Mouse (Mus musculus): Measurements from ENCODE around the gene Prr23a1. TPM values are rescaled to one million over a fixed set of nuclear protein-coding genes. Genes with fewer than 3 reads are reported as not detected.
"Not testable (repeated sequence)": the region's sequence is repeated elsewhere in the genome, so short reads cannot be mapped to it uniquely, and the experiment has no call there.

Prr23a1 gene
- not detected in 2 replicates for polyA plus RNA-seq (2012; rRNA removed)
- polyA plus RNA-seq (2014; fragmentation: Nextera tagmentation; extraction: Ambion mirVana) = not detected in 2 replicates

DNA sequence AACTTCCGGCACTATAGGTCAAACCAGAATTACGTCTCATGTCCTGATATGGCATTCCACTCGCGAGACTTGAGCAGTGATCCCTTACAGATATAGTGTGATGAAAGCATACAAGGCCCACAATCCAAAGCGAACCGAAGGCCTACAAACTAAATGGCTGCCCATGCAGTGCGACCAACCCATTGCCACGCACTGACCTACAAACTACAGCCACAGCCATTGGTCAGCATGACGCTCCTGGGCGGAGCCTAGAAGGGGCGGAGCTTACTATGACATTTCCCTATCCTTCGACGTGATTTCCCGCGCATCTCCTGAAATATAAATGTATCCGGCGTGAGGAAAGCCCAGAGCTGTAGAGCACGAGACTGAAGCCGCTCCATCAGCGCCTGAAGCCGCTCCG lies at the start of gene Prr23a1:
TSS of gene Prr23a1 (plus strand) at position 387 of the 400 bp plus-strand sequence.
- ATAC-seq (ENCODE audit: low FRiP score, low read depth) (no peak), DNase-seq (ENCODE audit: low spot score) (no peak)
- 63% methylated on average over 22 of the region's 22 CpGs for WGBS
- H3K9ac ChIP-seq (ENCODE audit: low read depth, low read length, severe bottlenecking) = no peak within 1 kb of the TSS
- H3K4me3 ChIP-seq (replicated peaks; ENCODE audit: low read length) = no peak within 1 kb of the TSS
- no peaks in the 10 kb centered on the region for H3K36me3 ChIP-seq (ENCODE audit: control insufficient read depth, insufficient read depth, low read length)
- H3K4me1 ChIP-seq (ENCODE audit: control insufficient read depth, insufficient read depth, low read length) = no peaks in the 10 kb centered on the region
- no peak within 1 kb of the TSS for H3K27ac ChIP-seq (replicated peaks; ENCODE audit: low read depth, low read length)
- TF ChIP-seq POLR2A (IDR thresholded peaks at IDR 0.05; ENCODE audit: borderline replicate concordance, extremely low read depth, insufficient read depth, insufficient read length) = no peak
- H3K4me2 ChIP-seq (replicated peaks; ENCODE audit: low read depth, low read length, severe bottlenecking) = no peak within 1 kb of the TSS
- no peaks in the 10 kb centered on the region for H3K27me3 ChIP-seq (ENCODE audit: control insufficient read depth, insufficient read depth, low read length)
- H3K9me3 ChIP-seq (ENCODE audit: control insufficient read depth, low read length) = no peaks in the 10 kb centered on the region

DNA sequence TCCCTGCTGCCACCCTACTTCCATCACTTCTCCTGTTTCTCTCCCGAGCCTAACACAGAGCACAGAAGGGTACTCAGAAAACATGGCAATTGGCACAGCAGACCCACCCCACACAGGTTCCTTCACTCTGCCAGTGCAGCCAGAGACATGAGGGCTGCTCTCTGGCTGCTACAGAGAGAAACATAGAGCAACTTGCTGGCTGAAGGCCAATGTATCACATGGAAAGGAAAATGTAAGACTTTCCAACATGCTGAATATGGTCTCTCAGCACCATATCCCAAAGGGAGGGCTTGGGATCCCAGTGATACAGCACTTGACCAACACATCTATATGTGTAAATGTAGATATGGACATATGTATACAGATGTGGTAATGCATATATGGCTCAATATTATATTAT lies 43.3 kb upstream of the Prr23a1 start:
- H3K27ac ChIP-seq (replicated peaks; ENCODE audit: low read depth, low read length) = no peak overlapping the region
- H3K4me1 ChIP-seq (ENCODE audit: control insufficient read depth, insufficient read depth, low read length) = no peaks in the 10 kb centered on the region
- no peak overlapping the region for H3K4me3 ChIP-seq (replicated peaks; ENCODE audit: low read length)
- H3K9ac ChIP-seq (ENCODE audit: low read depth, low read length, severe bottlenecking) = no peak overlapping the region
- no peaks in the 10 kb centered on the region for H3K36me3 ChIP-seq (ENCODE audit: control insufficient read depth, insufficient read depth, low read length)
- no peaks in the 10 kb centered on the region for H3K27me3 ChIP-seq (ENCODE audit: control insufficient read depth, insufficient read depth, low read length)
- no peak for ATAC-seq (ENCODE audit: low FRiP score, low read depth)
- 77% methylated on average over 1 of the region's 1 CpGs for WGBS
- no peaks in the 10 kb centered on the region for H3K9me3 ChIP-seq (ENCODE audit: control insufficient read depth, low read length)
- DNase-seq (ENCODE audit: low spot score) = no peak
- no peak overlapping the region for H3K4me2 ChIP-seq (replicated peaks; ENCODE audit: low read depth, low read length, severe bottlenecking)
- TF ChIP-seq POLR2A (IDR thresholded peaks at IDR 0.05; ENCODE audit: borderline replicate concordance, extremely low read depth, insufficient read depth, insufficient read length) = no peak

DNA sequence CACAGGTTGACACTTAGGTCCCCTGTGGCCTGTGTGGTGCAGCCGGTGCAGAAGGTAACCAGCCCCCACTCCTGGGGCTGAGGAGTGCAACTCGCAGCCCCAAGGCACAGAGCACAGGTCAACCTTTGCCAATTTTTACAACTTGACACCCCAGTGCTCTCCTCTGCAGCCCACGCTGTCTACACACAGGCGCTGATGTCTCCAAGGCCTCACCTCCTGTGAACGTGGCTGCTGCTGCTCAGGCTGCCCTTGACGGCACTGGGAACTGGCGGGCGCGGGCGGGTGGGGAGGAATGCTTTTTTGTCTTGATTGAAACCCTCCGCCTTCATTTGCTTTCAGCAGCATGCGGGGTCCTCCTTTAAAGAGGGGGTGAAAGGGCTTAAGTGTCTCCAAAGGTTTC lies 38.3 kb upstream of the Prr23a1 start:
- 52% methylated on average over 12 of the region's 12 CpGs for WGBS

DNA sequence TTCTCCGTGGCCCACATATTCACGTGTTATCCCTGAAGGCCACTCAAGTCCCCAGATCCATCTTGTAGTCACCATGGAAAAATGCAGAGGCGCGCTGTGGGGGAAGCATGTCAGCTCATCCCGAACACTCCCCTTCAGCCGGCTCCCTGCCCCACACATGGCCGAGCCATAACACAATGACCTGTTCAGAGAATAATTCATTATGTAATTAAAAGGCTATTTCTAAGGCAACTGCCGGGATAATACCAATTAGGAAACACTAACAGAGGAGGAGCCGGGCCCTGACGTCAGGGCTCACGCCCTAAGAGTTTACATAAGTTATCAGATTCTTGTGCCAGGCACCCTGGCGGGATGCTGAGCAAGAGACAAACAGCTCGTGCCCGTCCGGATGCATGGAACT lies 36.8 kb upstream of the Prr23a1 start:
- H3K36me3 ChIP-seq (ENCODE audit: control insufficient read depth, insufficient read depth, low read length) = no peaks in the 10 kb centered on the region
- DNase-seq (ENCODE audit: low spot score) (no peak), ATAC-seq (ENCODE audit: low FRiP score, low read depth) (no peak)
- no peak overlapping the region for H3K9ac ChIP-seq (ENCODE audit: low read depth, low read length, severe bottlenecking)
- no peaks in the 10 kb centered on the region for H3K9me3 ChIP-seq (ENCODE audit: control insufficient read depth, low read length)
- no peaks in the 10 kb centered on the region for H3K27me3 ChIP-seq (ENCODE audit: control insufficient read depth, insufficient read depth, low read length)
- no peaks in the 10 kb centered on the region for H3K4me1 ChIP-seq (ENCODE audit: control insufficient read depth, insufficient read depth, low read length)
- no peak for TF ChIP-seq POLR2A (IDR thresholded peaks at IDR 0.05; ENCODE audit: borderline replicate concordance, extremely low read depth, insufficient read depth, insufficient read length)
- no peak overlapping the region for H3K4me2 ChIP-seq (replicated peaks; ENCODE audit: low read depth, low read length, severe bottlenecking)
- 79% methylated on average over 15 of the region's 15 CpGs for WGBS
- H3K27ac ChIP-seq (replicated peaks; ENCODE audit: low read depth, low read length) = no peak overlapping the region
- H3K4me3 ChIP-seq (replicated peaks; ENCODE audit: low read length) = no peak overlapping the region

More for the DNA sequence above, 38.3 kb upstream of the Prr23a1 start:
- H3K9me3 ChIP-seq (ENCODE audit: control insufficient read depth, low read length) = no peaks in the 10 kb centered on the region
- no peak overlapping the region for H3K4me2 ChIP-seq (replicated peaks; ENCODE audit: low read depth, low read length, severe bottlenecking)
- H3K27me3 ChIP-seq (ENCODE audit: control insufficient read depth, insufficient read depth, low read length) = no peaks in the 10 kb centered on the region
- H3K36me3 ChIP-seq (ENCODE audit: control insufficient read depth, insufficient read depth, low read length) = no peaks in the 10 kb centered on the region
- ATAC-seq (ENCODE audit: low FRiP score, low read depth) (no peak), DNase-seq (ENCODE audit: low spot score) (no peak)
- no peak overlapping the region for H3K27ac ChIP-seq (replicated peaks; ENCODE audit: low read depth, low read length)
- H3K4me3 ChIP-seq (replicated peaks; ENCODE audit: low read length) = no peak overlapping the region
- no peak overlapping the region for H3K9ac ChIP-seq (ENCODE audit: low read depth, low read length, severe bottlenecking)
- TF ChIP-seq POLR2A (IDR thresholded peaks at IDR 0.05; ENCODE audit: borderline replicate concordance, extremely low read depth, insufficient read depth, insufficient read length) = no peak
- H3K4me1 ChIP-seq (ENCODE audit: control insufficient read depth, insufficient read depth, low read length) = no peaks in the 10 kb centered on the region

DNA sequence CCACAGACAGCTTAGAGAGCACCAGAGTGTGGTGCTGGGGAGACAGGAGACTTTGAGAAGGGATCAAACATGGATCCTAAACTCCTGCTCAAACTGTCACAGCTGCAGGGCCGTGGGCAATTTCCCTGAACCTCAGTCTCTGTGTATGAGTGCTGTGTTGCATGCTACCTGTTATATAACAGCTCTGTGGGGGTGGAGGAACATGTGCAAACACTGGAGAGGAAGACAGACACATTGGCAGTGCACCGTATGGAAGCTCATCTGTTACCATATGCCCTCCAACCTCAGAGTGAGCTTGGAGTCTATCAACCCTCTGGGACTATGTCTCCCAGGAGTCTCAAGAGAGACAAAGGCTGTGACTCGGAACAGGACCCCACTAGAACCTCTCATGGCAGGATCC lies 36.4 kb upstream of the Prr23a1 start:
- no peaks in the 10 kb centered on the region for H3K27me3 ChIP-seq (ENCODE audit: control insufficient read depth, insufficient read depth, low read length)
- no peak overlapping the region for H3K4me3 ChIP-seq (replicated peaks; ENCODE audit: low read length)
- no peak overlapping the region for H3K4me2 ChIP-seq (replicated peaks; ENCODE audit: low read depth, low read length, severe bottlenecking)
- no peak for TF ChIP-seq POLR2A (IDR thresholded peaks at IDR 0.05; ENCODE audit: borderline replicate concordance, extremely low read depth, insufficient read depth, insufficient read length)
- H3K36me3 ChIP-seq (ENCODE audit: control insufficient read depth, insufficient read depth, low read length) = no peaks in the 10 kb centered on the region
- no peaks in the 10 kb centered on the region for H3K4me1 ChIP-seq (ENCODE audit: control insufficient read depth, insufficient read depth, low read length)
- no peaks in the 10 kb centered on the region for H3K9me3 ChIP-seq (ENCODE audit: control insufficient read depth, low read length)
- WGBS = 67% methylated on average over 3 of the region's 3 CpGs
- H3K27ac ChIP-seq (replicated peaks; ENCODE audit: low read depth, low read length) = no peak overlapping the region
- ATAC-seq (ENCODE audit: low FRiP score, low read depth) (no peak), DNase-seq (ENCODE audit: low spot score) (no peak)
- H3K9ac ChIP-seq (ENCODE audit: low read depth, low read length, severe bottlenecking) = no peak overlapping the region

DNA sequence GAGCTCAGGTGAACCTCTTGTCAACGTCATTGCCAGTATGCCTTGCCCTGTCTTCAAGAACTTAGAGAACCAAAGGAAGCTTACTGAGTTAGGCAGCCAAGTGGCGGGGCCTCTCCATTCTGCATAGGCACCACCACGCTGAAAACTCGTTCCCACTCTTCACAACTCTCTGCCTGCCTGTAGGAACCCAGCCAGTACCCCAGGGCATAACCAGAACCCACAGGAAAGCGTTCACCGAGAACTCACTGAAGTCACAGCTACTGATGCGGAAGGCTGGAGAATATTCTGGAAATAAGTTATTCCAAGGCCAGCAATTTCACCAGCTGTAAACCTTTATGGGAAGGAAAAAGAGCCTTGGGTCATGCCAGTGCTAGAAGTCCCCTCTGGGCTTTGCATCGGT lies 34.7 kb upstream of the Prr23a1 start:
- Histone ChIP-seq H3K4me3 (replicated peaks; ENCODE audit: low read length) (no peak overlapping the region), H3K4me1 (ENCODE audit: control insufficient read depth, insufficient read depth, low read length) (no peaks in the 10 kb centered on the region; the same call in 1 of the 2 replicates), H3K4me2 (replicated peaks; ENCODE audit: low read depth, low read length, severe bottlenecking) (no peak overlapping the region), H3K9ac (ENCODE audit: low read depth, low read length, severe bottlenecking) (no peak overlapping the region), H3K27me3 (ENCODE audit: control insufficient read depth, insufficient read depth, low read length) (no peaks in the 10 kb centered on the region), H3K27ac (replicated peaks; ENCODE audit: low read depth, low read length) (no peak overlapping the region), H3K36me3 (ENCODE audit: control insufficient read depth, insufficient read depth, low read length) (no peaks in the 10 kb centered on the region), H3K9me3 (ENCODE audit: control insufficient read depth, low read length) (no peaks in the 10 kb centered on the region)
- 76% methylated on average over 8 of the region's 8 CpGs for WGBS
- no peak for DNase-seq (ENCODE audit: low spot score)
- ATAC-seq (ENCODE audit: low FRiP score, low read depth) = no peak
- TF ChIP-seq POLR2A (IDR thresholded peaks at IDR 0.05; ENCODE audit: borderline replicate concordance, extremely low read depth, insufficient read depth, insufficient read length) = no peak

DNA sequence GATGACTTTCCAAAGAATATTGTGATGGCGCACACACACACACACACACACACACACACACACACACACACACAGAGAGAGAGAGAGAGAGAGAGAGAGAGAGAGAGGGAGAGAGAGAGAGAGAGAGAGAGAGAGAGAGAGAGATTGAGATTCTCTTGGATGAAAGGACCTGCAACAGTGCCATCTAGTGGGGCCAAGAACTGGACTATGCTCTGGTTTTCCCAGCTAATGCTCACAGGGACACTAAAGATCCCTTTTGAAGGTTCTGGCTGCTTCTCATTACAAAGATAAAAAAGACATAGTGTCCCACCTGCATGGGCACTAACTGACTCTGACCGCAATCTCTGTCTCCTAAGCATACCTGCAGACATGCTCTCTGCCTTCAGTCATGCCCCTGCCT lies 32.8 kb upstream of the Prr23a1 start:
- not testable (repeated sequence) for H3K4me2 ChIP-seq (replicated peaks; ENCODE audit: low read depth, low read length, severe bottlenecking); H3K36me3 ChIP-seq (ENCODE audit: control insufficient read depth, insufficient read depth, low read length); H3K27ac ChIP-seq (replicated peaks; ENCODE audit: low read depth, low read length); ATAC-seq (ENCODE audit: low FRiP score, low read depth); H3K27me3 ChIP-seq (ENCODE audit: control insufficient read depth, insufficient read depth, low read length); H3K9me3 ChIP-seq (ENCODE audit: control insufficient read depth, low read length); H3K4me3 ChIP-seq (replicated peaks; ENCODE audit: low read length); H3K9ac ChIP-seq (ENCODE audit: low read depth, low read length, severe bottlenecking); H3K4me1 ChIP-seq (ENCODE audit: control insufficient read depth, insufficient read depth, low read length)
- DNase-seq (ENCODE audit: low spot score) = peak; percentile 74
- whole genome bisulfite sequencing = 43% methylated on average over 2 of the region's 2 CpGs

Measured in limb, embryonic 14.5 days (tissue).